Comparison of ENCODE assay signal across 26 mouse cellular contexts in genomic region chr12:74264846-74265245, GRCm38 (mm10). TPM values are rescaled to one million over a fixed set of nuclear protein-coding genes. Genes with fewer than 3 reads are reported as not detected.
A peak's percentile ranks its signal among the peaks of the same experiment; 100 is the strongest.
DNase-seq lines count a peak whose midpoint lies in the region; ATAC-seq and TF ChIP-seq lines count a peak whose summit lies in the region.
"Had no signal": no experiment of that assay in that cellular context is flagged by ENCODE, and none has a peak within 500 bp of the region (broad histone marks: within the 10 kb centered on the region; RNA-seq: fewer than 3 reads in every experiment).

No protein-coding gene starts in this region.

- no peaks in the 10 kb centered on the region for H3K36me3 ChIP-seq in forebrain, embryonic 14.5 days (ENCODE audit: control insufficient read depth, insufficient read depth, low read length)
- H3K36me3 ChIP-seq in forebrain, embryonic 10.5 days (replicated peaks) = no peaks in the 10 kb centered on the region
- H3K36me3 ChIP-seq in forebrain, embryonic 15.5 days = peaks cover 4% of the 10 kb centered on the region; the same call in 1 of the 2 replicates
- H3K36me3 ChIP-seq: embryonic facial prominence, embryonic 13.5 days; heart, embryonic 12.5 days; hindbrain, embryonic 12.5 days had no signal

- H3K4me2 ChIP-seq in forebrain, embryonic 14.5 days (ENCODE audit: low read length) = no peak overlapping the region
- no peak overlapping the region for H3K4me2 ChIP-seq in forebrain, embryonic 15.5 days (replicated peaks)
- H3K4me2 ChIP-seq: embryonic facial prominence, embryonic 13.5 days; heart, embryonic 12.5 days; hindbrain, embryonic 12.5 days had no signal

- no peak overlapping the region for H3K9ac ChIP-seq in forebrain, embryonic 14.5 days (ENCODE audit: low read length)
- H3K9ac ChIP-seq in forebrain, embryonic 15.5 days (replicated peaks) = no peak overlapping the region
- H3K9ac ChIP-seq: embryonic facial prominence, embryonic 13.5 days; heart, embryonic 12.5 days; hindbrain, embryonic 12.5 days had no signal

- H3K4me1 ChIP-seq in forebrain, embryonic 14.5 days (ENCODE audit: control insufficient read depth, insufficient read depth, low read length) = peaks cover 12% of the 10 kb centered on the region; the same call in 1 of the 2 replicates
- no peaks in the 10 kb centered on the region for H3K4me1 ChIP-seq in forebrain, embryonic 10.5 days
- H3K4me1 ChIP-seq in forebrain, embryonic 15.5 days = peaks cover 24% of the 10 kb centered on the region
- H3K4me1 ChIP-seq: embryonic facial prominence, embryonic 13.5 days; heart, embryonic 12.5 days had no signal

- ATAC-seq in forebrain, embryonic 14.5 days = peak; percentile 54; the same call in 1 of the 2 replicates
- 0 out of 2 replicates have a peak, but pooled peaks have one; percentile 17 for ATAC-seq in forebrain, embryonic 15.5 days (replicated peaks)
- ATAC-seq: intestine, postnatal 0 days had no signal

- no peaks in the 10 kb centered on the region for H3K27me3 ChIP-seq in forebrain, embryonic 14.5 days (replicated peaks; ENCODE audit: control insufficient read depth, insufficient read depth, low read length)
- no peaks in the 10 kb centered on the region for H3K27me3 ChIP-seq in forebrain, embryonic 10.5 days (ENCODE audit: poor library complexity, severe bottlenecking)
- H3K27me3 ChIP-seq in forebrain, embryonic 15.5 days = no peaks in the 10 kb centered on the region
- H3K27me3 ChIP-seq: embryonic facial prominence, embryonic 13.5 days; heart, embryonic 12.5 days; hindbrain, embryonic 12.5 days had no signal

- WGBS in forebrain, embryonic 14.5 days = 50% methylated on average over 3 of the region's 3 CpGs
- 66% methylated on average over 3 of the region's 3 CpGs for WGBS in forebrain, embryonic 10.5 days
- 51% methylated on average over 3 of the region's 3 CpGs for WGBS in forebrain, embryonic 15.5 days

- no peak overlapping the region for H3K4me3 ChIP-seq in forebrain, embryonic 14.5 days (ENCODE audit: low read depth, low read length)
- H3K4me3 ChIP-seq in forebrain, embryonic 10.5 days = no peak overlapping the region
- no peak overlapping the region for H3K4me3 ChIP-seq in left cerebral cortex, adult 2 months
- no peak overlapping the region for H3K4me3 ChIP-seq in forebrain, embryonic 15.5 days
- H3K4me3 ChIP-seq: embryonic facial prominence, embryonic 13.5 days; heart, embryonic 12.5 days; hindbrain, embryonic 12.5 days had no signal

- DNase-seq in embryo, embryonic 10 days (ENCODE audit: low spot score) = peak; percentile 14
- DNase-seq in embryo, embryonic 9.5 days (ENCODE audit: extremely low spot score) = no peak
- DNase-seq in forebrain, embryonic 14.5 days (ENCODE audit: low spot score) = peak; percentile 34
- no peak for DNase-seq in forebrain, embryonic 10.5 days (ENCODE audit: extremely low spot score, low spot score)
- DNase-seq in left cerebral cortex, postnatal 4 days = peak; percentile 18
- DNase-seq in left cerebral cortex, adult 2 months (ENCODE audit: extremely low spot score in 1 of 2, low spot score in 2 of 2) = no peak
- no peak for DNase-seq in gastrocnemius, postnatal 25 days
- DNase-seq: adrenal gland, postnatal 10 days; B cell, adult 2 months; cerebellum, adult 18-20 months; cerebellum, adult 9-11 months; cerebellum, postnatal 36 days; gastrocnemius, postnatal 10 days; kidney, adult 8-10 months had no signal

- peak overlapping the region; percentile 44; the same call in 1 of the 2 replicates for H3K27ac ChIP-seq in forebrain, embryonic 14.5 days (ENCODE audit: low read depth, low read length)
- H3K27ac ChIP-seq in forebrain, embryonic 10.5 days = no peak overlapping the region
- H3K27ac ChIP-seq in left cerebral cortex, adult 2 months = no peak overlapping the region
- peak overlapping the region; percentile 39 for H3K27ac ChIP-seq in forebrain, embryonic 15.5 days (replicated peaks)
- H3K27ac ChIP-seq: embryonic facial prominence, embryonic 13.5 days; hindbrain, embryonic 12.5 days had no signal

- no peaks in the 10 kb centered on the region for H3K9me3 ChIP-seq in forebrain, embryonic 14.5 days (replicated peaks; ENCODE audit: control insufficient read depth, low read length)
- H3K9me3 ChIP-seq in forebrain, embryonic 10.5 days = no peaks in the 10 kb centered on the region
- no peaks in the 10 kb centered on the region for H3K9me3 ChIP-seq in forebrain, embryonic 15.5 days
- H3K9me3 ChIP-seq: embryonic facial prominence, embryonic 13.5 days; heart, embryonic 12.5 days; hindbrain, embryonic 12.5 days had no signal

- intact Hi-C loops in left cerebral cortex, postnatal 4 days (cut with DNase I) = loop anchor here (5.0 kb wide), 1 partner anchor 33 kb away; no protein-coding TSS in a partner anchor
- intact Hi-C loops in left cerebral cortex, adult 2 months (cut with DNase I) = no loop called here

- TF ChIP-seq CTCF in left cerebral cortex, adult 2 months (IDR thresholded peaks at IDR 0.05) = no peak

RNA-seq across cellular contexts. Expression of gene Gm11042, which starts 51.3 kb away (rescaled TPM):
- not detected in 2 replicates for polyA plus RNA-seq in forebrain, embryonic 14.5 days (2014; fragmentation: Nextera tagmentation; extraction: Ambion mirVana)
- polyA plus RNA-seq in forebrain, embryonic 10.5 days (2016; fragmentation: Nextera tagmentation; extraction: Ambion mirVana) = not detected in 2 replicates
- not detected for total RNA-seq in left cerebral cortex, postnatal 4 days (2021)
- total RNA-seq in left cerebral cortex, adult 2 months (2021) = not detected
- not detected in 2 replicates for polyA plus RNA-seq in forebrain, embryonic 15.5 days (2015; fragmentation: Nextera tagmentation; extraction: Ambion mirVana)
- not detected for total RNA-seq in gastrocnemius, postnatal 25 days (2021)
- total RNA-seq: adrenal gland, postnatal 10 days; adrenal gland, postnatal 4 days; gastrocnemius, postnatal 10 days; heart, adult 8-10 months; heart, postnatal 25 days; MEL had no signal
- polyA plus RNA-seq: embryonic facial prominence, embryonic 13.5 days; frontal cortex, adult 2 months; gonadal fat pad, adult 2 months; heart, embryonic 12.5 days; heart, embryonic 16.5 days; hindbrain, embryonic 12.5 days; intestine, postnatal 0 days had no signal

Comparison
In these comparisons a context has a peak if more than half of its experiments do, and no peak if none do; other contexts are left out.
1. DNase-seq: peak in embryo, embryonic 10 days (single experiment), forebrain, embryonic 14.5 days (single experiment) and left cerebral cortex, postnatal 4 days (single experiment); none in embryo, embryonic 9.5 days (single experiment), forebrain, embryonic 10.5 days (single experiment), left cerebral cortex, adult 2 months (0 of 2) and gastrocnemius, postnatal 25 days (single experiment).
2. H3K27ac ChIP-seq: peak in forebrain, embryonic 14.5 days (single experiment) and forebrain, embryonic 15.5 days (single experiment); none in forebrain, embryonic 10.5 days (single experiment) and left cerebral cortex, adult 2 months (single experiment).